Mouse (Mus musculus) left cerebral cortex, adult 2 months (tissue): Measurements from ENCODE around the gene Olfr105-ps. TPM values are rescaled to one million over a fixed set of nuclear protein-coding genes. Genes with fewer than 3 reads are reported as not detected.

Experiments
- DNase-seq, 2 experiments: peaks; one replicate each; pipeline ENCODE4 v3.0.0; 2021 to 2022; ENCODE audit warnings: low spot score in 2 of 2, mixed read lengths in 1 of 2; ENCODE audit errors: extremely low spot score in 1 of 2
- H3K27ac ChIP-seq: fragments of 200-600 bp; 2 replicates; pipeline ENCODE4 v1.8.1; 2022
- H3K4me3 ChIP-seq: fragments of 200-600 bp; 2 replicates; pipeline ENCODE4 v1.8.1; 2022
- CTCF ChIP-seq: fragments of 200-600 bp; IDR thresholded peaks from 2 replicates; pipeline ENCODE4 v1.8.1; 2022; ENCODE audit warnings: antibody characterized with exemption, mild to moderate bottlenecking, moderate library complexity
- intact Hi-C: fragments of 180-260 bp; cut with DNase I; formaldehyde crosslinking; loops from one replicate; pipeline ENCODE4 v1.15.1; 2025
- long read RNA-seq, 2 experiments: library from polyadenylated mRNA; stranded (forward); transcript quantifications; one replicate each; pipeline ENCODE4 v2.0.0; 2021; ENCODE audit warnings: borderline mapping rate in 2 of 2
- total RNA-seq, 2 experiments: library from RNA; stranded (reverse); gene quantifications; 2 replicates each; pipeline ENCODE4 v1.2.3; 2021

Olfr105-ps gene
- total RNA-seq, result not detected
- long read RNA-seq, experiment 1, result 0 reads
- long read RNA-seq, experiment 2, result 0 reads

- TF ChIP-seq CTCF, result no peak
- intact Hi-C loops, result no loop called here
- DNase-seq, result no peak
- Histone ChIP-seq H3K4me3 (no peak within 1 kb of the TSS), H3K27ac (no peak within 1 kb of the TSS)
Measured at GRCm38 (mm10) chr17:37378733-37379132, at the start of gene Olfr105-ps. Gene Olfr105-ps (plus strand): TSS chr17:37379033.

GRCm38 (mm10) chr17:37339598-37339997 lies 39.2 kb upstream of the Olfr105-ps start, which contains the start of gene Olfr103:
Gene Olfr103 (minus strand): TSS chr17:37339698.
- no peak for DNase-seq
- intact Hi-C loops, result no loop called here
- Histone ChIP-seq H3K4me3 (no peak within 1 kb of the TSS), H3K27ac (no peak within 1 kb of the TSS)
- no peak for TF ChIP-seq CTCF

DNA sequence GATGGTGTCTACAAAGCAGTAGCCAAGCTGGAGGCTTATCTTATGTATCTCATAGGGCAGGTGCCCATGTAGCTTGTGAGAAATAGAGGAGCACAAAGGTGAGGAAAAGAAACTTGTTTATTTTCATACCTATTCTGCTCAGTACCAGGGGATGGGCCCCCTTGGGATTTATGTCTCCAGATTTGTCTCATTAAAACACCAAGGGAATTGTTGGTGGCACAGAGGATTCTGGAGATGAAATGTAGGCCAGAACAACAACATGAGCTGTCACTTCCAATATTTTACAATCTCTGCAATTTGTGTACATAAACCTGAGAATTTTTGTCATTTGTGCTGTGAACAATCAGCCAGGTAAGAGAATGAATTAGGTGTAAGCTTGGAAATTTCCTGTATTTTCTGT lies 19.6 kb upstream of the Olfr105-ps start, which contains the start of gene Olfr104-ps:
Olfr104-ps (plus strand) TSS at position 301 of the 400 bp plus-strand sequence.
- DNase-seq, result no peak
- no peak within 1 kb of the TSS for H3K27ac ChIP-seq
- no peak within 1 kb of the TSS for H3K4me3 ChIP-seq
- intact Hi-C loops, result no loop called here
- no peak for TF ChIP-seq CTCF

- no peak for DNase-seq
- intact Hi-C loops, result no loop called here
- Histone ChIP-seq H3K27ac (no peak within 1 kb of the TSS), H3K4me3 (no peak within 1 kb of the TSS)
- TF ChIP-seq CTCF, result no peak
Measured at GRCm38 (mm10) chr17:37390093-37390492, 11.3 kb downstream of the Olfr105-ps start, which contains the start of gene Olfr106-ps. Gene Olfr106-ps (plus strand): TSS chr17:37390393.

DNA sequence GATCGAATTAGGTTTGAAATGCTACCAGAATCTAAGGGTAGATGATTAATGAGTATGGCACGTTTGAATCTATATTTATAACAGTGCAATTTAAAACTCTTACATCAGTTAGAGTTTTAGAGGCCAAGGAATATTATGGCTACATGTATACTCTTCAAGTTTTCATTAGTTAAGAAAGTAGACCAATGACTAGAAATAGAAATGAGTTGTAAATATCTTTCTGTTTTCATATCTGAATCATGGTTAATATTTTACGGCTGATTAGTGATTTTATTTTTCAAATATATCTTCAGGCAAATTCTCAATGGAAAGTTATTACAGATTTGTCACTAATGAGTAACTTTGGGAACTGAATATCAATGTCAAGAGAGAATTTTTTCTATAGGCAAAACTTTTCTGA lies 20.1 kb downstream of the Olfr105-ps start, which contains the start of gene Olfr107:
Olfr107 (plus strand) TSS at position 301 of the 400 bp plus-strand sequence.
- intact Hi-C loops, result no loop called here
- no peak for DNase-seq
- no peak for TF ChIP-seq CTCF
- Histone ChIP-seq H3K4me3 (no peak within 1 kb of the TSS), H3K27ac (no peak within 1 kb of the TSS)

DNA sequence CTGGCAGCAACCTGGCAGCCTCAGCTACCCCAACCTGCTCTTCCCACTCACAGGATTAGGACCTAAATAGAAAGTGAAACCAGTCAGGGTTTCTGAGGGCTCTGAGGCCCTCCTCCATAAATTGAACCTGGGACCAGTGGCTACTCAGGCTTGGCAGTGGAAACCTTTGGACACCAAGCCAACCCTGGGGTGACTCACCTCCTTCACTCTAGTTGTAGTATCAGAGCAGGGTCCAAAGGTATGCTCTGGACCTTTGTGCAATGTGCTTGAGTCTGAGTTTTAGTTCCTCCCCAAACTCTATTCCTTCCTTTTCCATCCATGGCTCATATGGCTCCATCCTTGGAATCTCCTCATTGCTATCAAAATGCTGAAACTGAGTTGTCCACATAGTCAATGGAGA lies 34.5 kb downstream of the Olfr105-ps start:
- DNase-seq, result no peak
- intact Hi-C loops, result no loop called here
- TF ChIP-seq CTCF, result no peak
- Histone ChIP-seq H3K27ac (no peak overlapping the region), H3K4me3 (no peak overlapping the region)

Other genes starting within 250 kb of the Olfr105-ps start
- gene Olfr93, start 217.5 kb upstream of the Olfr105-ps start, total RNA-seq, result not detected
- not detected for gene Ubd, start 185.1 kb upstream of the Olfr105-ps start, total RNA-seq
- gene Olfr94, start 178.0 kb upstream of the Olfr105-ps start, total RNA-seq, result not detected
- gene Olfr95, start 165.9 kb upstream of the Olfr105-ps start, total RNA-seq, result not detected
- not detected for gene Olfr96, start 158.9 kb upstream of the Olfr105-ps start, total RNA-seq
- not detected for gene Olfr97, start 141.7 kb upstream of the Olfr105-ps start, total RNA-seq
- not detected for gene Olfr98, start 115.3 kb upstream of the Olfr105-ps start, total RNA-seq
- gene H2-M3, start 108.8 kb upstream of the Olfr105-ps start, total RNA-seq, result 1 to 10 TPM; 3.1 to 3.6 TPM
- not detected for gene Olfr99, start 95.6 kb upstream of the Olfr105-ps start, total RNA-seq
- gene Olfr101, start 74.7 kb upstream of the Olfr105-ps start, total RNA-seq, result not detected
- gene Olfr102, start 62.0 kb upstream of the Olfr105-ps start, total RNA-seq, result not detected
- gene Olfr103, start 39.3 kb upstream of the Olfr105-ps start, total RNA-seq, result not detected
- gene Olfr104-ps, start 19.5 kb upstream of the Olfr105-ps start, total RNA-seq, result not detected
- not detected for gene Olfr106-ps, start 11.4 kb downstream of the Olfr105-ps start, total RNA-seq
- not detected for gene Olfr107, start 20.2 kb downstream of the Olfr105-ps start, total RNA-seq
- not detected for gene Olfr108, start 66.4 kb downstream of the Olfr105-ps start, total RNA-seq
- gene Olfr109, start 79.9 kb downstream of the Olfr105-ps start, total RNA-seq, result not detected
- gene H2-M2, start 104.5 kb downstream of the Olfr105-ps start, total RNA-seq, result not detected
- not detected for gene Olfr110, start 113.4 kb downstream of the Olfr105-ps start, total RNA-seq
- gene Olfr111, start 129.0 kb downstream of the Olfr105-ps start, total RNA-seq, result not detected
- not detected for gene Olfr112, start 190.4 kb downstream of the Olfr105-ps start, total RNA-seq
- not detected for gene Olfr113, start 198.6 kb downstream of the Olfr105-ps start, total RNA-seq
- gene Olfr114, start 213.7 kb downstream of the Olfr105-ps start, total RNA-seq, result not detected
- not detected for gene Olfr115, start 248.1 kb downstream of the Olfr105-ps start, total RNA-seq
- gene Olfr116, start 248.2 kb downstream of the Olfr105-ps start, total RNA-seq, result not detected